Mouse (Mus musculus) stomach, embryonic 15.5 days (tissue): ENCODE measurements around the gene Atf7ip2. TPM values are rescaled to one million over a fixed set of nuclear protein-coding genes. Genes with fewer than 3 reads are reported as not detected.
A peak's percentile ranks its signal among the peaks of the same experiment; 100 is the strongest.

Experiments
- ATAC-seq: fragments of 200-750 bp; cut with Nextera tagmentation; 2 replicates; pipeline ENCODE4 v1.8.0; 2017; ENCODE audit warnings: low read depth, moderate number of reproducible peaks, moderate TSS enrichment; ENCODE audit not compliant: insufficient read depth, low FRiP score
- H3K27ac ChIP-seq: fragments of 300-500 bp; sonication (generic); 2 replicates; pipeline ENCODE4 v1.5.1; 2015; ENCODE audit warnings: mild to moderate bottlenecking, inconsistent platforms
- H3K27me3 ChIP-seq: fragments of 300-500 bp; sonication (generic); replicated peaks from 2 replicates; pipeline ENCODE4 v1.6.1; 2015; ENCODE audit warnings: inconsistent platforms
- H3K36me3 ChIP-seq: fragments of 300-500 bp; sonication (generic); 2 replicates; pipeline ENCODE4 v1.6.1; 2015; ENCODE audit warnings: inconsistent platforms
- H3K4me1 ChIP-seq: fragments of 300-500 bp; sonication (generic); 2 replicates; pipeline ENCODE4 v1.6.1; 2015; ENCODE audit warnings: inconsistent platforms
- H3K4me2 ChIP-seq: fragments of 300-500 bp; sonication (generic); 2 replicates; pipeline ENCODE4 v1.6.1; 2015; ENCODE audit warnings: mild to moderate bottlenecking, inconsistent platforms
- H3K4me3 ChIP-seq: fragments of 300-500 bp; sonication (generic); replicated peaks from 2 replicates; pipeline ENCODE4 v1.5.1; 2015; ENCODE audit warnings: inconsistent platforms
- H3K9ac ChIP-seq: fragments of 300-500 bp; sonication (generic); 2 replicates; pipeline ENCODE4 v1.6.1; 2015; ENCODE audit warnings: inconsistent platforms
- H3K9me3 ChIP-seq: fragments of 300-500 bp; sonication (generic); 2 replicates; pipeline ENCODE4 v1.6.1; 2016; ENCODE audit warnings: inconsistent platforms
- WGBS: fragments of 180-500 bp; shearing (Covaris S2); methylation state at CpG from one replicate; pipeline ENCODE4 v1.1.7; 2015; 5-methylcytosine and 5-hydroxymethylcytosine counted together
- microRNA-seq: library from miRNA; unstranded; fragments of <30 nt; microRNA quantifications from one replicate; pipeline ENCODE4, GENCODE M21; 2016
- polyA plus RNA-seq: library from polyadenylated mRNA; unstranded; fragments of >200 nt; fragmentation: Nextera tagmentation; extraction: Ambion mirVana; gene quantifications from 2 replicates; pipeline ENCODE4 v1.2.1, GENCODE M21; 2015

Gene Atf7ip2
- polyA plus RNA-seq, 1 experiment from 2014 or later, result 0.48 TPM

DNA sequence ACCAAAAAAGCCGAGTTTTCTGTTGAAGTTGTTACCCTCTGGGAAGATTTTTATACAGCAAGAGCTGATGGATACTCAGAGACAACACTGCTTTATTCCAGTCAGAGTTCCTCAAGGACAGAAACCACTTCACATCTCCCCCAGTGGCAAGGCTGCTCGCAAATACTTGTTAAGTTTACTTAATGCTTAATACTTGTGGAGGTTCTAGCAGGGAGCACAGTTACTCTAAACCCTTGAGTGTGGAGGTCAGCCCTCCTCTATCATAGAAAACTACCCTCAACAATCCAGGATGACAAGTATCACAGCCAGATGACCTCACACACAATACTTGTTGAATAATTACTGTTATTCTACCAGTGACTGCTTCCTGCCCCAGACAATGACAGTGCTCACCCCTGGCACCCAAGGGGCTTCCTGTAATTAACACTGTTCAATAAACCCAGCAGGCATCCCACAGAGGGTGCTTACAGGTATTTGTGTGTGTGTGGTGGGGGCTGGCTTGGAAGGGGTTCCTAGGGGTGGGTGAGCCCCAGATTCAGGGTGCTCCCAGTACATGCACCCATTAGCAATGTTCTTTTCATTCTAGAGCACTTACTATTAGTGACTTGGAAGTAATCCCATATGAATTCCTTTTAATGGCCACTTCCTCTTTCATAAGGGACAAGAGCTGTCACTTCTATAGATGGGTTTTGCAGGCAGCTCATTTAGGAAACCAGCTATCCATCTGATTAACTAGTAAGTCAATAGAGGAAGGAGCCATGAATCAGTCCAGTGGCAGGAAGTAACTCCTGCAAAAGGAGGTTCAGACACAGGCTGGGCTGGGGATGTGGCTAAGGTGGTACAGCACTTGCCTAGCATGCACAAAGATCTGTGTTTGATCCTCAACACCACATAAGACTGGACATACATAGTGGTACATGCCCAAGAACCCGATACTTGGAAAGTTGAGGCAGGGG, 108.0 kb downstream of the Atf7ip2 start:
- 55% methylated on average over 3 of the region's 3 CpGs for WGBS
- H3K4me1 ChIP-seq, result peaks cover 10% of the 10 kb centered on the region
- ATAC-seq, result no peak
- H3K4me3 ChIP-seq, result no peak overlapping the region
- 0 out of 2 replicates have a peak overlapping the region, but pooled peaks have one; percentile 21 for H3K4me2 ChIP-seq
- no peaks in the 10 kb centered on the region for H3K9me3 ChIP-seq
- no peaks in the 10 kb centered on the region for H3K27me3 ChIP-seq
- no peaks in the 10 kb centered on the region; the same call in 1 of the 2 replicates for H3K36me3 ChIP-seq
- H3K27ac ChIP-seq, result no peak overlapping the region; the same call in 1 of the 2 replicates
- H3K9ac ChIP-seq, result no peak overlapping the region

Small RNAs within 50 kb of the gene (microRNA-seq; reads per million reads assigned to microRNA genes)
- gene Gm22932, result not detected

Other genes with a start within 250 kb of the Atf7ip2 start
- 0.80 and 1.1 TPM in 2 replicates for gene Grin2a, start 197.2 kb upstream of the Atf7ip2 start, polyA plus RNA-seq
- 0.22 TPM in 1 of 2 replicates, not detected in the other for gene Rpl39l, start 22.5 kb upstream of the Atf7ip2 start, polyA plus RNA-seq
- 35.2 and 48.4 TPM in 2 replicates for gene Emp2, start 121.3 kb downstream of the Atf7ip2 start, polyA plus RNA-seq
- 0.98 TPM in 2 replicates for gene Tekt5, start 202.8 kb downstream of the Atf7ip2 start, polyA plus RNA-seq
- gene Nubp1, start 219.2 kb downstream of the Atf7ip2 start, polyA plus RNA-seq, result 52.2 and 54.9 TPM in 2 replicates